Mouse (Mus musculus): ENCODE measurements around the gene Gm8773. TPM values are rescaled to one million over a fixed set of nuclear protein-coding genes. Genes with fewer than 3 reads are reported as not detected.
A peak's percentile ranks its signal among the peaks of the same experiment; 100 is the strongest.

The Gm8773 gene
- not detected for total RNA-seq (2021)
- long read RNA-seq = 0 reads

DNA sequence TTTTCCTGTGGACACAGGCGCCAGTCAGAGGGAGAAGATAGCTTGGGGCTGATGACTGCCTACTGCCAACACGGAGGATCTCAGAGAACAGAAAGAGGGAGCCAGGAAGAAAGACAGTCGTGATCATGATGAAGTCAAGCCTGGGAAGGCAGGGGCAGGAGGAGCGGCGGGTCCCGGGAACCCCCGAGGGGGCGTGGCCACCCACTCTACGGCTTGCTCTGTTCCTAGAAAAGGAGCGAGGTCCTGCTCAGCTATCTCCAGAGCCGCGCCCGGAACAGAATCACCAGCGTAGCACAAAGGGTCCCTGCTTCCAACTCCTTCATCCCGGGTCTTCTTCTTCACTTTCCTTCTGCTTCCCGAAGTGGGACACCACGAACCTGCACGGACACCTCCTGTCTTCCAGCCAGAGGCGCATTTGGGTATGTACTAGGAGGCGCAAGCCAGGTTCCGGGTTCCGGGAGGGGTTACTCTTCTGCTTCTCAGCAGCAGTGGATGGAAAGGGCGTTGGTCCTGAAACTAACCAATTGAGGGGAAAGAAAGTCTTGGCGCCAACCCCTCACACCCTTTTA is at the start of gene Gm8773:
Gene Gm8773 (plus strand): TSS at position 51 of the 569 bp plus-strand sequence.
- no peak for DNase-seq (ENCODE audit: low spot score in 2 of 2)

DNA sequence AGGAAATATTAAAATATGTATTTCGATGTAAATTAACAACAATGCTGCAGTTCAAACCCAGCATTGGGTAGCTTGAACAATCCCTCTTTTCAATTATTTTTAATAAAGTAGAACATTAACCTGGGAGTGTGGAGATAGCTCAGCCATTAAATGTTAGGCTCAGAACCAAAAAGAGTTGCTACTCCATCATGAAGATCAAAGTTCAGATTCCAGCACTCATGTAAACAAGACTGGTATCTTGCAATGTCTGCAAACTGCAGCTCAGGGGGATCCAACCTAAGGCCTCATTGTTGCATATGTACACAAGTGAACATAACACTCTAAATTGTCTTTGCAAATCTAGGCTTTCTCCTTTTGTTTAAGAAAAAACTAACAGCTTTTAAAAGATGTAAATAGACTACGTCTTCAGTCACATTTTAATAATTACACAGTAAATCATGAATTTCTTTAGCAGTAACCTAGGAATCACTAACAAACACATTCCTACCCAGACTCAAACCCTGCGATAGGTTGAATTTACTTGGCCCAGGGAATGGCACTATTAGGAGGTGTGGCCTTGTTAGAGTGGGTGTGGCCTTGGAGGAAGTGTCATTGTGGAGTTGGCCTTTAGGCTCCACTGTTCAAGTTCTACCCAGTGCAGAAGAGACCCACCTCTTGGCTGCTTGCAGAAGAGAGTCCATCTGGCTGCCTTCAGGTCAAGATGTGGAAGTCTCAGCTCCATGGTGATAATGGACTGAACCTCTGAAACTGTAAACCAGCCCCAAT is 39.8 kb upstream of the Gm8773 start:
- no peak for DNase-seq (ENCODE audit: low spot score in 2 of 2)

DNA sequence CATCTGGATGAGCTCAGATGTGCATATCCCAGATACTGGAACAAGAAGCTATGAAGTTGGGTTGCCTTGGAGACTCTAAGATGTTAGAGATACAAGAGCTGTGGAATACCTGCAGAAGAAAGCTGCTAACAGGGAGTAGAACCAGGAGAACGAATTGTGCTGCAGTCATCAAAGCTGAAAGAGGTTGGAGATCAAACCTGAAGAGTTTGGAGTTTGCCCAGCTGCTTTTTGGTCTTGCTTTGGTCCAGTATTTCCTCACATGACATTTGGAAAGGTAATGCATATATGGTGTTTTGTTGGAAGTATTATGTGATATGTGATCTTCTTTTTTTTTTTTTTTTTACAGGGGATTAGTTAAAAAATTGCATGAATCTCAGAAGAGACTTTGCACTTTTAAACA is 37.5 kb upstream of the Gm8773 start:
- no peak for DNase-seq (ENCODE audit: low spot score in 2 of 2)

DNA sequence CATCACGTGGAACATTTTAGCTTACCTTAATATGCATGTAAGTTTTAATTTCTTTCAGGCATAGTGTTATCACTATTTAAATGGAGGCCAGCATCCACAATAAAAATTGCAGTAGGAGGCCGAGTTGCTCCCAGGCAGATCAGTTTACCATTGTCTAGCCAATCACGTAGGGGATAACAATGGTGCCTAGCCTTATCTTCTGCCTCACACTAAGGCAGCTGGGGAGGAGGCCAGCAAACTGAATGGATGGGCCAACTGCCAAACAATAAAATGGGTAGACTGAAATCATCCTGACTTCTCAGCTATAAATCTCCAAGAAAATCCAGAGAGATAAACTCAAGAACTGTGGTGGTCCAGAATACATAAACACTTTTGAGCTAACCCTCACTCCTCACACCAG is 33.8 kb upstream of the Gm8773 start:
- DNase-seq (ENCODE audit: low spot score in 2 of 2) = no peak

DNA sequence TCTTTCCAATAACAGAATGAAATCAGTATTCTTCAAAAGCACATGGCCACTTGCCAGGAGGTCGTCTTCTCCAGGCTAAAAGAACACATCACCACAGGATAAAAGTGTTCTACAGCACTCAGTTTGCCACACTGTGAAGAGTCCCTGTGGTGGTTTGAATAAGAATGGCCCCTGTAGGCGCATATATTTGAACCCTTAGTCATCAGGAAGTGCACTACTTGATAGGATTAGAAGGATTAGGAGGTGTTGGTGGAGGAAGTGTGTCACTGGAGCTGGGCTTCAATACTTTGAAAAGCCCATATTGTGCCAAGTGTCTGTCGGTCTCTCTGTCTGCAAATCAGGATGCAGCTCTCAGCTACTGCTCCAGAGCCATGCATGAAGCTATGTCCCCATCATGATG is 33.2 kb upstream of the Gm8773 start:
- no peak for DNase-seq (ENCODE audit: low spot score in 2 of 2)

DNA sequence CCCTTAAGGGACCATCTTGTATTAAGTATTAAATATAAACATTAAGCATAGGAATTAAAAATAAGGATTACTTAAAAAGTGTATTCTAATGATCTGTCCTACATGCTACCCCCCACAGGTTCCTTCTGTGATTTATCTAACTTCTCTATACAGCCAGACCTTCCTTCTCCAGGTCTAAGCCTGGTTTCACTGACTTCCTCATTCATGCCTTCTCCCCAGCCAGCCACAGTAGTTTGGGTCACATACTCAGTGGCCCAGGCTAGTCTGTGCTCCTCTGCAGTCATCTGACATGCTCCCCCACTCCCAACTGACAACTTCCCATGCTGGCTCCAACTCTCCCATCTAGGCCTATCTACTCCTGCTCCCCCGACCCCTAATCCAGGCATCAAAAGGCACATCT is 22.5 kb upstream of the Gm8773 start:
- DNase-seq (ENCODE audit: low spot score in 2 of 2) = no peak

DNA sequence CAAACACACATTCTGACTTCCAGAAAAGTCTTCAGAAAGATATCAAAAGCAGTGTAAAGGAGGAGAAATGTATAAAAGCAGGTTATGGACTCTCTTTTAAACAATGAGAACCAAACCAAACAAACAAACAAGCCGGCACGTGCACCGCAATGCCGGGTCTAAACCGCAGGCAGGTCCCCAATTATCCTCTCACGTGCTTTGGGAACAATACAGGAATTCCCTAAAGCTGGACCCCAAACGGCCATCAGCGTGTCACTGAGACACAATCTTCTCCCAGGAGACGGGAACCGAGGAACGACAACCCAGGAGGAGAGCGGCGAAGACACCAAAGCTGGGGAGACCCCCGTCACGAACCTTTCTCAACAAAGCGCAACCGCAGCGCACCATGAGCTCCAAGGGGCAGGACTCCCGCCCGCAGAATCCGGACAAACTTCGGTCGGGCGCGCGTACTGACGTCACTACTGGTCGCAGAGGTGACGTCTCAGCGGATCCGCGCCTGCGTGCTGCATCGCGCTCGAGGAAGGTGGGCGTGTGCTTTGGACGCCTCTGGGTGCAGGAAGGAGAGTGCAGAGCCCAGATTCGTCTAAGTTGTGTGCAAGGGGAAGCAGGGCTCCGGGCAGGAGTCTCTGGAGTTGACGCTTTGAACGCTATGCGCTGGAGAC is 14.4 kb upstream of the Gm8773 start, which contains the start of gene Gtpbp10:
Gene Gtpbp10 (minus strand): TSS at position 460 of the 662 bp plus-strand sequence.
- DNase-seq (ENCODE audit: low spot score in 2 of 2) = peak; percentile 89 to 92

DNA sequence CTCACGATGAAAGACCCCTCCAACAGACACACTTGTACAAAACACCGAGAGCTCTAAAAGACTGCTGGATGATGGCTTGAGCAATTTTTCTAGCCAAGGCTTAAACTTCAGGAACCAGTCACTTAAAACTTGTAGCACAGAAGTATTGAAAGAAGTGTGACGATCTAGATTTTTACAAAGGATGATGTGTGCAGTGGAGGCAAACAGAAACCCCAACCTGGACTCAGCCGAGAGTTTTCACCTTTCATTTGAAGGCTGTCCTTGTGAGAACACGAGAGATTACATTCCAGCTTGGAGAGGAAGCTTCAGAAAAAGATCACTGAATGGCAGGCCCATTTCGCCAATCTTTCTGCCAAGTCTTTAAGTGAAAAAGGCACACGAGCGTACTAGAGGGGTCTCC is 13.8 kb upstream of the Gm8773 start:
- no peak for DNase-seq (ENCODE audit: low spot score in 2 of 2)

DNA sequence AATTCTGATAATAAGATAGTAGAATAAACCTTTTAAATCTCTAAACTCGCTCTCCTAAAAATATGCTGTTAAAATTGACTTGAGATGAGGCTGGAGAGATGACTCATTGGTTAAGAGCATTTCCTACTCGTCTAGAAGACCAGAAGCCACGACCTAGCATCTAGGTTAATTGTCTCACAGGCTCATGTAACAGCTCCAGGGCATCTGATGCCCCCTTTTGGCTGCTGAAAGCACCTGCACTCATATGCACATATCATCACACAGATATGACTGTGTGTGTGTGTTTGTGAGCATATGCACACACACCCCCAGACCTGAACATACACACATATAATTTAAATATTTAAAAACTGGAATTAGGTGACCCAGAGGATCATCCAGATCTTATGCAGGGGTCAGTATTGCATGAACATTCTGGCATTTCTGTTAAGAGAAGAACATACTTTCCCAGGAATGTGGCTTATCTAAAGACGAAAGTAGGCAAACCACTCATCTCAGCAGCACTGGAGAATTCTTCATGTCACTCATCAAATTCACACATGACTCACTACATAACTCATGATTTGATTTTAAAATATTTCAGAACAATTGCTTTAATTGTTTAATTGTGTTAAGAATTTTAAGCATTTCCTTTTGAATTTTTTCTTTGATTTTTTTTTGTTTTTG is 12.4 kb upstream of the Gm8773 start:
- DNase-seq (ENCODE audit: low spot score in 2 of 2) = no peak

DNA sequence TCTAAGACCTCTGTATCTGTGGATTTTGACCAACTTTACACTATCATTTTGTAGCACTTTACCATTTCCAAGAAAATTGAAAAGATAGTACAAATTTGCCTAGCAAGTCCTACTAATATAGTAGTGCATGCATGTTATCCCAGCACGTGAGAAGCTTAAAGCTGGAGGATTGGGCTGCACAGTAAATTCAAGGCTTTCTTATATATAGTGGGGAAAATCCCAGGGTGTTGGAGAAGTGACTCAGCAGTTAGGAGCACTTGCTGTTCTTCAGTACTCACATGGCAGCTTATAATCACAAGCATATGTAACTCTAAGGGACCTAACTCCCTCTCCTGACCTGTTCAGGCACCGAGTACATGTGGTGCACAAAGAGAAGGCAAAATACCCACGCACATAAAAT is 11.2 kb upstream of the Gm8773 start:
- DNase-seq (ENCODE audit: low spot score in 2 of 2) = no peak

DNA sequence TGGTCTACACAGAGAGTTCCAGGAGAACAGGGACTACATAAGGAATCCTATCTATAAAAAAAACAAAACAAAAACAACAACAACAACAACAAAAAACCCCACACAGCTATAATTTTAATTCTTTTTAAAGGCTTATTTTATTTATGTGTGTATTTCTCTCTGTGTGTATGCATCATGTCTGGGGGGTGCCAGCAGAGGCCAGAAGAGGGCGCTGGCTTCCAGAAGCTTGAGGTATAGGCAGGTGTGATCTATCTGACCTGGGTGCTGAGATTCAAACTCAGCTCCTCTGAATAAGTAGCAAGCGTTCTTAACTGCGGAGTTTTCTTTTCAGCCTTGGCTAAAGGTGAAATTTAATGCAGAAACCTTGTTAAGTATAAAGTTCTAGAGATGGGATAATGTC is 14.1 kb downstream of the Gm8773 start:
- DNase-seq (ENCODE audit: low spot score in 2 of 2) = no peak

DNA sequence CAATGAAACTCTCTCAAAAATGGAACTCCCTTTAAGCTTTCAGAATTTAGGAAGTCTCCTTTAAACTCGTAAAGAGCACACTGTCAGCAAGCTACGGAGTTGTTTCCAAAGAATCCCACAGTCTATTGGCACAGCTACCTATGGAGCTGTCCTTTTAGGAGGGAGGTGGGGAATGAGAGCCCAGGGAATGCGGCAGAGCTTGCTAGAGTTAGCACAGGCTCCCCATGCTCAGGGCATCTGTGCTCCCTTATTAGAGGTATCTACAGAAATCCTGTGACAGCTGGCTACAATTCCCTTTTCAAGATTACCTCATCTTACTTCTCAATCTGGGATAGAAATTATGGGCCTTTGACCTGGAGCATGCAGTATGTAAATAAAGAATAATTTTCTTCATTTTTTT is 36.9 kb downstream of the Gm8773 start:
- no peak for DNase-seq (ENCODE audit: low spot score in 2 of 2)

DNA sequence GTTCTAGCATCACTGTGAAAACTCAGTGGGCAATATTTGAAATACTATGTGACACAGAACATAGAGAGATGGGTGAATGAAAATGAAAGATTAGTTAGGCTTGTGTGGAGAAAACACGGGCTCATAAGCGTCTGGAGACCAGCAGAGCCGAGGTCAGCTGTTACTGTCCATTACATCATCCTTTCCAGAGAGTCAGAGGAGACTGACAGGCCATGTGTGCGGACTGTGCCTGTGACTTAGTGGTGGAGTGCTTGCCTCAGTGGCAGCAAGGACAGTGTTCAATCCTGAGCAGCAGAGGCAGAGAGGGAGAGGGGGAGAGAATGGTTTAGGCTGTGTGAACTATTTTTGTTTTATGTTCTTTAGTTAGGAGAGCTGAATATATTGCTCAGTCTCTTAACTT is 44.7 kb downstream of the Gm8773 start:
- DNase-seq (ENCODE audit: low spot score in 2 of 2) = no peak

DNA sequence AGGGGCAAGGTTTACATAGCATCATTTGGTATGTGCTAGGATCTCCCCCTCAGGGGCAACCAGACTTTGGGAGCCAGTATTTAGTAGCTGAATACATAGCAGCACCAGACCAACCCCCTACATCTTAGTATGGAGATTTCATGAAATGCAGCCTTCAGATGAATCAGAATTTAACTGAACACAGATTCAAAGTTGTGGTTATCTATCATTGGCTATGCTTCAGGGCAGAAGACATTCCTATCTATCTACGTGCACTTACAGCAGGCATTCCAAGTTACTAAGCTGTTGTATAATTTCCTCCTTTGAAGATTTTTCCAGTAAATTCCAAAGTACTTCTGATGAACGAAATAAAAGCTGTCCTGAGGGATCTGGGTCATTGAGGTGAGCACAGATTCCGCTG is 51.9 kb downstream of the Gm8773 start:
- no peak for DNase-seq (ENCODE audit: low spot score in 2 of 2)

Other genes starting within 250 kb of the Gm8773 start
- 100 to 1,000 TPM; 236 to 238 TPM for gene Cdk14, start 153.5 kb upstream of the Gm8773 start, total RNA-seq (2021)
- not detected for gene 1700015F17Rik, start 94.7 kb upstream of the Gm8773 start, total RNA-seq (2021)
- 10 to 100 TPM; 25.8 to 31.2 TPM for gene Cldn12, start 58.8 kb upstream of the Gm8773 start, total RNA-seq (2021)
- gene Gtpbp10, start 14.3 kb upstream of the Gm8773 start, total RNA-seq (2021) = 10 to 100 TPM in 1 of 2 experiments, 1 to 10 TPM in 1; 9.8 to 10.5 TPM
- gene Cfap69, start 90.4 kb downstream of the Gm8773 start, total RNA-seq (2021) = 10 to 100 TPM; 10.8 to 12.7 TPM
- 1 to 10 TPM; 5.0 to 6.4 TPM for gene Steap2, start 120.8 kb downstream of the Gm8773 start, total RNA-seq (2021)
- under 1 TPM in 1 of 2 experiments, not detected in 1; 0.42 TPM for gene Steap1, start 175.5 kb downstream of the Gm8773 start, total RNA-seq (2021)

All from layer of hippocampus, adult 18-20 months (tissue).